Mouse (Mus musculus): Measurements from ENCODE around the gene Lbhd1.
A peak's percentile ranks its signal among the peaks of the same experiment; 100 is the strongest.
"Not testable (repeated sequence)": the region's sequence is repeated elsewhere in the genome, so short reads cannot be mapped to it uniquely, and the experiment has no call there.

Gene Lbhd1

GRCm38 (mm10) chr19:8872266-8872840 lies 11.2 kb upstream of the Lbhd1 start:
- DNase-seq, result peak; percentile 19

- no peak for DNase-seq
These were observed 8.5 kb upstream of the Lbhd1 start for GRCm38 (mm10) chr19:8875031-8875430.

- DNase-seq, result peak; percentile 94
These were observed 3.1 kb upstream of the Lbhd1 start, which contains the start of gene Uqcc3 for GRCm38 (mm10) chr19:8880311-8881033. Gene Uqcc3 (minus strand): TSS chr19:8880923.

DNA sequence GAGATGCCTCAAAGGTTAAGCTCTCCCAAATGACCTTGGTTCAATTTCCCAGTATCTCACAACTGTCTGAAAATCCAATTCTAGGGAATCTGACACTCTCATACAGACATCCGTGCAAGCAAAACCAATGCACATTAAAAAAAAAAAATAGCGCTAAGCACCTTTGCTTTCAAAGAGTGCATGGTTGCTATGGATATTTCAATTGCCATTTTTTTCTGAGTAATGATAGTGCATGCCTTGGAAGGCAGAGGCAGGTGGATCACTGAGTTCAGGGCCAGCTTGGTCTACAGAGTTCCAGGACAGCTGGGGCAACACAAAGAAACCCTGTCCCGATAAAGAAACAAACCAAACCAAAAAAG lies 2.5 kb upstream of the Lbhd1 start:
- no peak for DNase-seq

- DNase-seq, result no peak
These were observed 3.5 kb downstream of the Lbhd1 start for GRCm38 (mm10) chr19:8886916-8887584.

GRCm38 (mm10) chr19:8887585-8888463 lies 4.3 kb downstream of the Lbhd1 start:
- DNase-seq, result no peak

DNA sequence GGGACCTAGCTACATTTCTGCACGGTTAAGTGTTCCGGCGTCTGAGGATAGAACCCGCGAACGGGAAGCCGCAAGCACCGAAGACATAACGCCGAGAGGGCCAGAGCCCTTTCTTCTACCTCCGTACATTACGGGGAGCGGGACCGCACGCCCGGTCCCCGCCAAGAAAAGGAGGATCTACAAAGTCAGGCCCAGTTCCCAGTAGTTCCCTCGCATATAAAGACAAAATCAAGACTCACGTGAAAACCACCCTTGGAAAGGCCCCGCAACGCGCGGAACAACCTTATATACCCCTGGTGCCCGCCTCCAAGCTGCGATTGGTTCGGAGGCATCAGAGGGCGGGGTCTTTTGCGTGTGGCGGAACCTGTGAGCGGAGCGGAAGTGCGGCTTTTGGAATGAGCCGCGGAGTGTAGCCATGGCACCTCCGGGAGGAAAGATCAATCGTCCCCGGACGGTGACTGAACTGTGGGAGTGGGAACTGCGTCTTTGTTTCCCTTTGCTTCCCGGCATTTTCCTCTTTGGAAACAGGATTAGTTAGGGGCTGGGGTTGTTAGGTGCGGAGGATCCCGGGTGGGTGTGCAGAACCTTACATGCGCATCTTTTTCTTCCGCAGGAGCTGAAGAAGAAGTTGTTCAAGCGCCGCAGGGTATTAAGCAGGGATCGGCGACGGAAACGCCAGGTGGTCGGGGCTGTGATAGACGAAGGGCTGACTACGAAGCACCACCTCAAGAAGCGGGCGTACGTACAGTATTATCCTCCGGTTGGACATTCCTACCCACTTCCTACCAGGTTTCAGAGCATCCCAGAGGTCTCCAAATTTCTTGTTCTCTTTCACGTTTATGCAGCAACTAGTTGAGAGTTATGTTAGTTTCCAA lies 5.2 kb downstream of the Lbhd1 start, which contains the start of the genes 1810009A15Rik and Gm49416:
Gene 1810009A15Rik (plus strand): TSS at position 343 of the 875 bp plus-strand sequence.
Gene Gm49416 (plus strand): TSS at position 416 of the 875 bp plus-strand sequence.
- peak; percentile 96 for DNase-seq

DNA sequence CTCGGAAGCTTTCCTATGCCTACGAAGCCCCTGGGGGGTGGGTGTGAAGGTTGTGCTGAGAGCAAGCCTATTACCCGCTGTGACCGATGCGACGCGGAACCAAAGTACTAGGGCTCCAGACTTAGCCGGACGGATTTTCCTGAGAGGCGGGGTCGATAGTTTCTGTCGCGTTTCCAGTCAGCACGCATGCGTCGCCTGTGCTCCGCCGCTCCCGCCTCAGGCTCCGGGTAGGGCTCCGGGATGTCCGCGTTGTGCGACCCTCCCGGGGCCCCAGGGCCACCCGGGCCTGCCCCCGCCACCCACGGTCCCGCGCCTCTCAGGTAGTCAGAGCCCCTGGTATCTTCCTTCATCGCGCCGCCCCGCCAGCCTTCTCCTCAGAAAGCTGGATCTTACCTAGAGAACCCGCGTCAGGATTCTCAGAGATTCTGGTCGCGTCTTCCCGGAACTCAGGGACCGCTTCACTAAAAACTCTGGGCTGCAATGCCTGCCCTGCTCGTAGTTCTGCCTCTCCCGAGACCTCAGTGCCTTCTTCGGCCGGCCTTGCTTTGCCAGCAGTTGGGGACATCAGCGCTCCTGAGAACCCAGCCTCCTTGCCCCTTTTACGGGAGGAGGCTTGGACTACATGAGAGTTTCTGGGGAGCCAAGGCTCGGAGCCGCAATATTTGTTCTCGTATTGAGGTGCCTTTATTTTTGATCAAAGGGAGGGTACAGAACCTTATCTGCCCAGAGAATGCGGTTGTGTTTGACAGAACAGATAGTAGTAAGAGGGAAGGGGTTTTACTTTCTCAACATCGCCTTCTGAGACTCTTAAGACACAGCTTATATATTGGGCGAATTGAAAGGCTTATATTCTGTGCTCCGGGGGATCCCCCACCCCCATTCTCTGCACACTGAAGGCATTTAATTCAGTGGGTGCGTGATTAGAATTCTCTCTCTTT lies 9.6 kb downstream of the Lbhd1 start, which contains the start of gene Ints5:
Gene Ints5 (plus strand): TSS at position 177 of the 938 bp plus-strand sequence.
- peak; percentile 89 for DNase-seq

DNA sequence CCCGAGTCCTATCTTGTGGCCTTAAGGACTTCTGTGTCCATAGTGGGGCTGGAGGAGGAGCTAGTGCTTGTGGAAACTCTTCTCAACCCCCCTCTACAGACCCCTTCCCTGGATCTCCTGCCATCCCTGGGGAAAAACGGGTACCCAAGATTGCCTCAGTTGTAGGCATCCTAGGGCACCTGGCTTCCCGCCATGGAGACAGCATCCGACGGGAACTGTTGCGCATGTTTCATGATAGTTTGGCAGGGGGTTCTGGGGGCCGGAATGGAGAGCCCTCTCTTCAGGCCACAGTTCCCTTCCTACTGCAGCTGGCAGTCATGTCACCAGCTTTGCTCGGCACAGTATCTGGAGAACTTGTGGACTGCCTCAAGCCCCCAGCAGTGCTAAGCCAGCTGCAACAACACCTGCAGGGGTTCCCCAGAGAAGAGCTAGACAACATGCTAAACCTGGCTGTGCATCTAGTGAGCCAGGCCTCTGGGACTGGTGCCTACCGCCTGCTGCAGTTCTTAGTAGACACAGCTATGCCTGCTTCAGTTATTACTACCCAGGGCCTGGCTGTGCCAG lies 11.9 kb downstream of the Lbhd1 start:
- DNase-seq, result no peak

GRCm38 (mm10) chr19:8896231-8896630 lies 12.7 kb downstream of the Lbhd1 start:
- DNase-seq, result not testable (repeated sequence)

DNA sequence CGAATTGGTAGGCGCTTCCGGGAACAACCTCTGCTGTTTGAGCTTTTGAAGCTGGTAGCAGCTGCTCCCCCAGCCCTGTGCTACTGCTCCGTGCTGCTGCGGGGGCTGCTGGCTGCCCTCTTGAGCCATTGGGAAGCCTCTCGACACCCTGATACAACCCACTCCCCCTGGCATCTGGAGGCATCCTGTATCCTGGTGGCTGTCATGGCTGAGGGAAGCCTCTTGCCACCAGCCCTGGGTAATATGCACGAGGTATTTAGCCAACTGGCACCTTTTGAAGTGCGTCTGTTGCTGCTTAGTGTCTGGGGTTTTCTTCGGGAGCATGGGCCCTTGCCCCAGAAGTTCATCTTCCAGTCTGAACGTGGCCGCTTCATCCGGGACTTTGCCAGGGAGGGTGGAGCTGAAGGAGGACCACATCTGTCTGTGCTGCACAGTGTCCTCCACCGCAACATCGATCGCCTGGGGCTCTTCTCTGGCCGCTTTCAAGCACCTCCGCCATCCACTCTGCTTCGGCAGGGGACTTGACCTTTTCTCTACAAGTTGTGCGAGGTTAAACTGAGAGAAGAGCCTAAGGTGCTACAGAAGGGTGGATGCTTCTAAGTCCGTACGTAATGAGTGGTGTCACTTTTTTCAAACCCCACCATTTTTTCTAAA lies 13.8 kb downstream of the Lbhd1 start:
- DNase-seq, result peak; percentile 55

GRCm38 (mm10) chr19:8897865-8898495 lies 14.4 kb downstream of the Lbhd1 start, which contains the start of gene Ganab:
Gene Ganab (plus strand): TSS chr19:8898071.
- DNase-seq, result peak; percentile 97

GRCm38 (mm10) chr19:8898576-8898975 lies 15.0 kb downstream of the Lbhd1 start:
- DNase-seq, result no peak

GRCm38 (mm10) chr19:8899079-8899478 lies 15.5 kb downstream of the Lbhd1 start:
- DNase-seq, result peak; percentile 21

DNA sequence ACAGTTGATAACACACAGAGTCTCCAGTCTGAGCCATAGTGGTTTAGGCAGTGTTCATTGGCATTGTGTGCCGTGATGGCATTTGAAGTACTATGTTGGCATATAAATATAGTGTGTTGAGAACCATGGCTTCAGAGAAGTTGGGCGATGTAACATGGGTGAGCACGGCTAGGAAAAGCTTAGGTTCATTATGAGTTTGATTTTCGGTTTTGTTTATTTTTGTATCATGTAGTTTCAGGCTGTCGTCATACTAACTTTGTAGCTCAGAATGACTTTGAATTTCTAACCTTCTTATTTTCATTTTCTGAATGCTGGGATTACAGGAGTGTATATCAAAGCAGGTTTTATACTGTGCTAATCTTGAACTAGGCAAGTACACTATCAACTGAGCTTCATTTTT lies 19.9 kb downstream of the Lbhd1 start:
- no peak for DNase-seq

DNA sequence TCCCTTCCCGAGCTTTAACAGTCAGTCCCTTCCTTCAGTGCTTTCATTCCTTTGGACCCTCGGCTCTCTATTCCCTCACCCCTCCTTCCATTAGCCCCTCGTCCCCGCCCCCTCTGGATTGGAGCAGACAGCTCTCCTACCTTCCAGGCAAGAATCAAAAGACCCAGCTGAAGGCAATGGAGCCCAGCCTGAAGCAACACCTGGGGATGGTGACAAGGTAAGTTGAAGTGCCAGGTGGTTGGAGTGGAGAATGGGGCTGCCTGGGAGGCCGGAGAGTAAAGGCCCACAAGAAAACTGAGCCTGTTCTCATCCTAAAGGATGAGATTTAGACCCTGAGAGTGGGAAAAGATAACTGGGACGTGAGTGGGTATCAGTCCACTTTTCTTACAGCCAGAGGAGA lies 25.0 kb downstream of the Lbhd1 start:
- DNase-seq, result no peak

DNA sequence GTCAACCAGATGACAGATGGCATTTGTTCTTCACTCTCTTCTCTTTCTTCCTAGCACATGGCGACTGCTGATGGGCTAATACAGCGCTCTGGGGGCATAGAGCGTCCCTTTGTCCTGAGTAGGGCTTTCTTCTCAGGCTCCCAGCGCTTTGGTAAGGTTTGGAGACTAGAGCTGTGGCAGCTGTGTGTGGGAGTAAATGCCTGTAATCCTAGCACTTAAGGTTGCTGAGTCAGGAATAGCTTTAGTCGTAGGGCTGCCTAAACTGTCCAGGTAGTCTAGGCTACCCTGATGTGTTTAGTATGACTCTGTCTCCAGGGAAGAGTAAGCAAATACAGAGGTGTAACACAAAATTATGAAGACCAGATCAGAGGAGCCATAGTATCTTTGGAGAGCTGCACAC lies 28.3 kb downstream of the Lbhd1 start:
- no peak for DNase-seq

DNA sequence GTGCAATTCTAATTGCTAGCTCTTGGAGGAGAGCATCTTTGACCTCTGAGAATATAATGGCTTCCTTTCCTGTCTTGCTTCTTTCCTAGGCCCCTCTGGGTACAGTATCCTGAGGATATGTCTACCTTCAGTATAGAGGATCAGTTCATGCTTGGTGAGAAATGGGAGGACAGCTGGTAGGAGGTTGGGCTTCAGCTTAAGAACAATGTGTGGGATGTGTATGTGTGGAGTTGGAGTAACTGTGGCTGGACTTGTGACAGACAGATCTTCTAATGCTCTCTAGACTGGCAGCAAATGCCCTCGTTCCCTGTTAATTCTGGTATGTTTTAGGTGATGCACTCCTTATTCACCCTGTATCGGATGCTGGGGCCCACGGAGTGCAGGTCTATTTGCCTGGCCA lies 30.7 kb downstream of the Lbhd1 start:
- DNase-seq, result no peak

GRCm38 (mm10) chr19:8919000-8919399 lies 35.5 kb downstream of the Lbhd1 start:
- DNase-seq, result no peak
